Mouse (Mus musculus) neural tube, embryonic 12.5 days (tissue): ENCODE data around the gene 1700013H16Rik. TPM values are rescaled to one million over a fixed set of nuclear protein-coding genes. Genes with fewer than 3 reads are reported as not detected.

Experiments used
- ATAC-seq: fragments of 200-750 bp; cut with Nextera tagmentation; 2 replicates; pipeline ENCODE4 v1.8.0; 2017; ENCODE audit warnings: low read depth, mild to moderate bottlenecking, moderate TSS enrichment, moderate library complexity; ENCODE audit not compliant: low FRiP score
- H3K27ac ChIP-seq: fragments of 300-500 bp; sonication (generic); 2 replicates; pipeline ENCODE4 v1.5.1; 2016
- H3K27me3 ChIP-seq: fragments of 300-500 bp; sonication (generic); replicated peaks from 2 replicates; pipeline ENCODE4 v1.6.1; 2016; ENCODE audit warnings: mild to moderate bottlenecking
- H3K36me3 ChIP-seq: fragments of 300-500 bp; sonication (generic); 2 replicates; pipeline ENCODE4 v1.6.1; 2016; ENCODE audit warnings: mild to moderate bottlenecking
- H3K4me1 ChIP-seq: fragments of 300-500 bp; sonication (generic); 2 replicates; pipeline ENCODE4 v1.6.1; 2016
- H3K4me2 ChIP-seq: fragments of 300-500 bp; sonication (generic); replicated peaks from 2 replicates; pipeline ENCODE4 v1.6.1; 2016; ENCODE audit warnings: mild to moderate bottlenecking
- H3K4me3 ChIP-seq: fragments of 300-500 bp; sonication (generic); 2 replicates; pipeline ENCODE4 v1.5.1; 2016
- H3K9ac ChIP-seq: fragments of 300-500 bp; sonication (generic); 2 replicates; pipeline ENCODE4 v1.6.1; 2016; ENCODE audit warnings: mild to moderate bottlenecking
- H3K9me3 ChIP-seq: fragments of 300-500 bp; sonication (generic); 2 replicates; pipeline ENCODE4 v1.6.1; 2016; ENCODE audit warnings: mild to moderate bottlenecking
- WGBS: fragments of 180-500 bp; shearing (Covaris S2); methylation state at CpG from one replicate; pipeline ENCODE4 v1.1.7; 2016; 5-methylcytosine and 5-hydroxymethylcytosine counted together
- polyA plus RNA-seq: library from polyadenylated mRNA; unstranded; fragments of >200 nt; fragmentation: Nextera tagmentation; extraction: Ambion mirVana; gene quantifications from 2 replicates; pipeline ENCODE4 v1.2.1, GENCODE M21; 2016

The 1700013H16Rik gene
- polyA plus RNA-seq, 1 experiment from 2014 or later = 0.15 TPM

GRCm38 (mm10) chrX:53693141-53693540 lies 64.5 kb downstream of the 1700013H16Rik start:
- Histone ChIP-seq H3K27me3 (no peaks in the 10 kb centered on the region), H3K4me2 (no peak overlapping the region), H3K4me3 (no peak overlapping the region), H3K9ac (no peak overlapping the region), H3K27ac (no peak overlapping the region), H3K9me3 (no peaks in the 10 kb centered on the region), H3K36me3 (no peaks in the 10 kb centered on the region), H3K4me1 (no peaks in the 10 kb centered on the region)
- WGBS = 71% methylated on average over 2 of the region's 2 CpGs
- no peak for ATAC-seq

Other genes with a start within 250 kb of the 1700013H16Rik start
- 111 and 113 TPM in 2 replicates for gene Rtl8c, start 149.8 kb downstream of the 1700013H16Rik start, polyA plus RNA-seq
- gene Gm14597, start 148.9 kb downstream of the 1700013H16Rik start, polyA plus RNA-seq = not detected in 2 replicates
- gene Rtl8a, start 114.1 kb downstream of the 1700013H16Rik start, polyA plus RNA-seq = 146 and 157 TPM in 2 replicates
- 114 and 123 TPM in 2 replicates for gene Rtl8b, start 87.4 kb downstream of the 1700013H16Rik start, polyA plus RNA-seq
- gene 4930502E18Rik, start 33.0 kb downstream of the 1700013H16Rik start, polyA plus RNA-seq = 0.18 and 0.35 TPM in 2 replicates
- not detected in 2 replicates for gene Zfp36l3, start 18.6 kb upstream of the 1700013H16Rik start, polyA plus RNA-seq
- gene Xlr, start 39.9 kb upstream of the 1700013H16Rik start, polyA plus RNA-seq = 0.28 and 0.44 TPM in 2 replicates